Mouse (Mus musculus): Measurements from ENCODE around the gene Rab7.

Gene Rab7

DNA sequence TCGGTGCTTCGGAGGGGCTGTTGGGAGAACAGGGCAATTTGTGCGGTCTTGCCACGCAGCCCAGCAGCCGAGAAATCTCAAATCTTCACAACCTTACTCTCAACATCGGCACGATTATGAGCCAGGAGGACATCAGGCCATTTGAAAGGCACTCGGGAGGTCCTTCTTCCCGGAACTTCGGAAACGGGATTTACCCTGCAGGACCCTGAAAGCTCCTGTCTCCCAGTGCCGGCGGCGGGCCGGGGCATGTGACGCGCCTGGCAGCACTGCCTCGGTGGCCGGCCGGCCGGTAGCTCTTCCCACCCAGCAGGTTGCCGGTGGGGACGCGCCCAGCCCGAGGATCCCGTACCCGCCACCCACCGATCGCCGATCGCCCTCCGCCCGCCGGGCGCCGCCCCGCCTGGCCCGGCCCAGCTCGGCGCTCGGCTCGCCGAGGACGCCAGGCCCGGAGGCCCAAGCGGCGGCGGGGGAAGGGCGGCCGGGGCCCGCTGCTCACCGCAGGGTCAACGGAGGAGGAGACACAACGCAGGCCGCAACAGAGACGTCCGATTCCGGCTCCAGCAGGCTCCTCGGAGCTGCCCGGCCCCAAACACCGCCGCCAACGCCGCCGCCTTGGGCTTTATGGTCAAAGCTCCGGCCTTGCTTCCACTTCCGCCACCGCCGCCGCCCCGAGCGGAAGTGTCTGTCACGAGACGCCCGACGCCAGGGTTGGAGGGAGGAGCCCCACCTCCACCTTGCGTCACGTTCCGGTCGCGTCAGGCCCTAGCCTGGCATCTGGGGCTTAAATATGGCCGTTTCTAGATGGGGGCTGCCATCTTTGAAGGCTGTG lies at the start of gene Rab7:
Gene Rab7, minus strand, starts transcription at position 694 of the 829 bp plus-strand sequence.
- peak; percentile 97 to 98 for DNase-seq

DNA sequence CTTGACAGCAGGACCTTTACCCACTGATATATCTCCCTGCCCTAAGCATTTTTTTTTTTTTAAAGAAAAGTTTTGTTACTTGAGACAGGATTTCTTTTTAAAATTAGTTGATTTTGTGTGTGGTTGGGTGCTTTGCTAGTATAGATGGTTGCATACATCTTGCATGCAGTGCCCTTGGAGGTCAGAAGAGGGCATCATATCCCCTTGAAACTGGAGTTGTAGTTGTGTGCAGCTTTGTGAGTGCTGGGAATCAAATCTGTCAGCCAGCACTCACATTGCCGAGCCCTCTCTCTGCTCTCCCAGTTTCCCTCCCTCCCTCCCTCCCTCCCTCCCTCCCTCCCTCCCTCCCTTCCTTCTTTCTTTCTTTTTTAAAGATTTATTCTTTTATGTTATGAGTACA lies 43.9 kb upstream of the Rab7 start:
- no peak for DNase-seq

DNA sequence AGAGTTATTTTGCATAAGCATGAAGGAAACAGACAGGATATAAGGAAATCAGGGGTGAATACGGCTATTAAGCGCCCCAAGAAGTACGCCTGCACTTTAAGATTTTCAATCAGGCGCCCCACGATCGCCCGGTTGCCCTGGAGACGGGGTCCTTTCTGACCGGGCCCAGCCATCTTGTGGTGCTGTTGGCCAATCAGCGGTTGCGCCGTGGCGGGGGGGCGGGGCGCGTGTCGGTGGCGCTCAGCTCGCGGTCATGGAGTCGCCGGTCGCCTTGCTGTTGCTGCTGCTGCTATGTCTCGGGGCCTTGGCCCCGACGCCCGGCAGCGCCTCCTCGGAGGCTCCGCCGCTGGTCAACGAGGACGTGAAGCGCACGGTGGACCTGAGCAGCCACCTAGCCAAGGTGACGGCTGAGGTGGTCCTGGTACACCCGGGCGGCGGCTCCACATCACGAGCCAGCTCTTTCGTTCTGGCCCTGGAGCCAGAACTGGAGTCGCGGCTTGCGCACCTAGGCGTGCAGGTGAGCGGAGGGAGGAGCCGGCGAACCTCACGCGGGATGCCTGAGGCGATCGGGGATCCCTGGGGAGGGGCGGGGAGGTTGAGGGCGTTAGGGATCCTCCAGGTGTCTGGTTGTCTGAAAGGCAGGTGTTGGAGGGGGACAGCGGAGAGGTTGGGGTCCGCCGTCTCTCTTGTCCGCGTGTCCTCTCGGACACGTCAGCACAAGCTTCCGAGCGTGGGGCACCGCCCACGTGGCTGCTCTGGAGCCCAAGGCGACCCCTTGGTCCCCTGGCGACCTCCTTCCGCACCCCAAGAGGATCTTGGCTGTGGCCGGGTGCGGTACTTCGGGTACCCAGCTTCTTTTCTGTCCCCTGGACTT lies 39.4 kb upstream of the Rab7 start, which contains the start of gene Rpn1:
Gene Rpn1, plus strand, starts transcription at position 205 of the 874 bp plus-strand sequence.
- peak; percentile 99 for DNase-seq

DNA sequence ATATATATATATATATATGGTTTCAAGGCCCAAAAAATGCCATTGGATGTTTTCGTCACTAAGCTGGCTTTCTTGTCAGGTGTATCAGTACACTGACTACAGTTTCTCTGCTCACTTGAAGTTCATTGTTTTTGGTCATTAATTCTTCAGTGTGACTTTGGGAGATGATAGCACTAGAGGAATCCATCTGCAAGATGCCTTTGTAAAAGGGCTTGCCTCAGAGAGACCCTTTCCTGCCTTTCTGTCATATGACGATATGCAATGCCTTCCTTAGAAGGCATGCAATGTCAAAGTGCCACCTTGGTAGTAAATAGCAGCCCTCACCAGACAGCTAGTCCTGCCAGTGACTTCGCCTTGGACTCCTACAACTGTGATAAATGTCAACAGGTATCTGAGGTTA lies 38.6 kb upstream of the Rab7 start:
- no peak for DNase-seq

DNA sequence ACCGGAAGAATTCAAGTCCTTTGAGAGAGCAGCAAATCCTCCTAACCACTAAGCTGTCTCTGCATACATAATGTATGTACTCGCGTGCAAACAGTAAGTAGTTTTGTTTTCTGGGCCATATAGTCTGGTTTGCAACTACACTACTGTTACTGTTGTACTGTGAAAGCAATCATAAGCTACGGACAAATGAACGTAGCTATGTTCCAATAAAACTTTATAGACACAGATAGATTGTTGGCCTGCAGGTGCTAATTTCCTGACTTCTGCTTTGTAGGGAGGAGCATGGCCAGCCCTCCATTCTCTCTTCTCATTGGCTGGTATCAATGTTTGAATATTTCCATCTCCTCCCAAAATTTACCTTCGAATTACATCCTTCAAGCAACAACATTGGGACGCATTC lies 38.0 kb upstream of the Rab7 start:
- no peak for DNase-seq

DNA sequence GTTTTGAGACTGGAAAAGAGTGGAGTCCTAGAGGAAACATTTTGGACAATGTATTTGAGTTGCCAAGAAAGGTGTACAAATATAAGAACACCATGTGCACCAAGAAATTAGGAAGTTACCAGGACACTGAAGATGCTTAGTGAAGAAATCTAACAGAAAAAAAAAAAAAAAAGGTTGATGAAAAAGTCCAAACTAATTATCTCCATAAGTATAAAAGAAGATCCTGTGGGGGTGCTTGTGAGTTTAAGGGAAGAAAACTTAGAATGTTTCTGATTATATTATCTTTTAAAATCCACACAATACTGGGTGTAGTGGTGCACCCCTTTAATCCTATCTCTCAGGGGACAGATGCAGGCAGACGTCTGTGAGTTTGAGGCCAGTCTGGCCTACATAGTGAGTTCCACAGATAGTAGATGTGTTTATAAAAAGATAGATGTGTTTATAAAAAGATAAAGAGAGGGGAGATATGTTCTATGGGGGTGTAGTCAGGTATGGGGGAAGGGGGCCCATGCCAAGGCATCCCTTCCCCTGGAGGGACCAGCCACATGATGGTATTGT lies 31.0 kb upstream of the Rab7 start:
- no peak for DNase-seq

DNA sequence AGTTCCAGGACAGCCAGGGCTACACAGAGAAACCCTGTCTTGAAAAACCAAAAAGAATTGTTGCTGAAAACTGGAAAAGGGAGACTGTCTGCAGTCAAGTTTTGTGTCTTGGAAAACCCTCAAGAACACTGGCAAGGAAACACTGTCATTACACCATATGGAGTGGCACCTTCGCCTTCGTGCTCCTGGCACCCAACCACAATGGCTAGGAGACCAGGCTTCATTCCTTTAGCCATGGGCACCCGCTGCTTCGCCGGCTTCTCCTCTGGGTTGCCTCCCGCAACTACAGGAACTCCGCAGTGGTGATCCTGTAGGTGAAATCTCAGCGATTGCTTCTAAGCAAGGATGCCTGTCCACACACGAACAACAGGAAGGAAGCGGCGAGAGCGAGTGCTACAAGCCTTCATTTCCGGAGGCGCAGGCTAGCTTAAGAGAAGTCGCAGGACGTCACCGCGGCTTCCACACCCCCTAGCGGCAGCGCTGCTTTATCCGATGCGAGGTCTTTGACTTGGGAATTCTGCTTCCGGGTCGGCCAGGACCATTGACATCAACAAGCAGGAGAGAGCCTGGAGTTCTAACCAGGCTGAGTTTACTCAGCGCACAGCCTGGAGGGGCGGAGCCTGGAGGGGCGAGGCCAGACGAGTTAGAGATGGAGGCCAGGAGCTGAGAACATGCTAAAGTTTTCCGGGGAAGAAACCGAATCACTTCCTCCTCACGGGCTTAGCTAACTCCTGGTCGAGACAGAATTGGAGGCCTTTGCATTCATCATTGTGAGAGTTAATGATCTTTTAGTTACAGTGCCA lies 29.9 kb upstream of the Rab7 start:
- peak; percentile 96 to 97 for DNase-seq

DNA sequence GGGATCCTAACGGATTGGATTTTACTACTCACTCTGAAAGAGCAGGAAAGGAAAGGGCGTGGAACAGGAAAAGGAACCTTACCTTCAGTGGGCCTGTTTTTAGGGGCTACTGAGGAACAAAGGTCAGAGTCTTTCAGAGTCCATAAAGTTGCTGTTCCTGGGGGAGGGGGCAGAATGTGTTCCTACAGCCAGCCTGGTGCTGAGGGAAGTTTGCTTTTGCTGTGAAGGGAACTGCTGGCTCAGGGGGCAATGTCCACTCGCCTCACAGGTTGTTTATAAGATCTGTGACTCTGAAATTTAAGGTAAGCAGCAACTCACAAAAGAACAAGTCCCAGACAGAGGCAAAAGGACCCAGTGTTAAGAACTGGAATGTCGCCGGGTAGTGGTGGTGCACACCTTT lies 26.1 kb upstream of the Rab7 start:
- DNase-seq, result no peak

DNA sequence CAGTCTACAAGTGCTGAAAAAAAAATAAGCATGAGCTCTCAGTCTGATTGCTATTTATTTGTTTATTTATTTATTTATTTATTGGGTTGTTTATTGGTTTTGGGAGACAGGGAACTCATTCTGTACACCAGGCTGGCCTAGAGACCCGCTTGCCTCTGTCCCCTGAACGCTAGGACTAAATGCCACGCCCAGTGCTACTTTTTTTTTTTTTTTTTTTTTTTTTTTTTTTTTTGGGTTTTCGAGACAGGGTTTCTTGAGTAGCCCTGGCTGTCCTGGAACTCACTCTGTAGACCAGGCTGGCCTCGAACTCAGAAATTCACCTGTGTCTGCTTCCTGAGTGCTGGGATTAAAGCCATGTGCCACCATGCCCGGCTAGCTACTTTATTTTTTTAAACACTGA lies 25.4 kb upstream of the Rab7 start:
- DNase-seq, result no peak

DNA sequence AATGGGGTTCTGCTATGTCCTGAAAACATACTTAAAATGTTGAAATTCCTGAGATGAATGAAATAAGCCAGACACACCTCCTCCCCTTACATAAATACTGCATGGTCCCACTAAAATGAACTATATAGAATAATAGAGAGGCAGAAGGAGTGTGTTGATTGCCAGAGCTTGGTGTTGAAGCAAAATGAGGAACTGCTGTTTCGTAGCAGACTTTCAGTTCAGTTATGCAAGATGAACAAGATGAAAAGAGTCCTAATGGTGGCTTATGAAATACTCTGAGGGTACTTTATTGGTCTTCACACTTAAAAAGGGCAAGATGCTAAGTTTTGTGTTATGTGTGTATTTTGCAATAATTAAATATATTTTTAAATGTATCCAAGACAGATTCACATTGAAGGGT lies 23.7 kb upstream of the Rab7 start:
- DNase-seq, result no peak

DNA sequence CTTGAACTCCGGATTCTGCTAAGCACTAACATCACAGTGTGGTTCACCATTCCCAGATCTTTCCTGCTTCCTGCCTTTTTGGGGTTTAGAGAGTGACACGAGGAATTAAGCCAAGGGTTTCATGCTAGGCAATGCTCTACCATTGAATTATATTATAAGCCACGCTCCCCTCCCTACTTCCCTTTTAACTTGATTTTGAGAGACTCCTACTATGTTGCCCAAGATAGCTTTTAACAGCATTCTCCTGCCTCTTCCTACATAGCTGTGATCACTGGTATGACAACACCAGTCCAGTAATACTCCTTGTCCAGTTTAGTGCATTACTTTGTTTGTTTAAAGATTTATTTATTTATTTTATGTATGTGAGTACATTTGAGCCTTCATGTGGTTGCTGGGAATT lies 22.7 kb upstream of the Rab7 start:
- no peak for DNase-seq

DNA sequence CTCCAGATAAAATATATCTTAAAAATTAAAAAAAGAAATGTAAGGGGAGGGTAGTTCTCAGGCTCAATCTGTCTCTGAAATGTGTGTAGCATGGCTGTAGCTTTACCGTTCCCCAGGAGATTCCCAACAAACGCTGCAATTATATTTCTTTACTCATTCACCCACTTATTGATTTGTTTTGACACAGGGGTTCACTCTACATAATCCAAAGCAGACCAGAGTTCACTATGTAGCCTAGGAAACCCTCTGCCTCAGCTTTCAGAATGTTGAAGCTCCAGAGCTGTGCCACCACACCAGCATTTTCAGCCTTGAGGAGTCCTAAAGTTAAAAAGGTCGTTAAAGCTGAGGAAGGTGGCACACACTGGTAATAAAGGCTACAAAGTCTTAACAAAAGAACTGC lies 20.9 kb upstream of the Rab7 start:
- no peak for DNase-seq

DNA sequence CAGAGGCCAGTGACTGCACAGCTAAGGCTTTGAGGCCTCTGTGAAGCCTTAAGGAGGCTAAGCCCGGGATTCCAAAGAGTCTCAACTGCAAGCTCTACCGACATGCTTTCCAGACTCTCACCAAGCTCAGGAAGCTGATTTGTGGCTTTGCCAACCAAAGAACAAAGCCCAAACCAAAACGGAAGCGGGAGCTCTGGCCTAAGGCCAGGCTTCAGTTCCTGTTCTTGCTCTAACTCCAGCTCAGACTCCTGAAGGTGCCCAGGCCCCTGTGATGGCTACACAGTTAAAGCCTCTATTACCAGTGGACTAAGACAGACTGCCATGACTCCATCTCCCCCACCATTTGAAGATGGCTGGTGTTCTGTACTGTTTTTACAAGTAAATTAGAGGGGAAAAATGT lies 20.0 kb upstream of the Rab7 start:
- DNase-seq, result peak; percentile 26 to 29

DNA sequence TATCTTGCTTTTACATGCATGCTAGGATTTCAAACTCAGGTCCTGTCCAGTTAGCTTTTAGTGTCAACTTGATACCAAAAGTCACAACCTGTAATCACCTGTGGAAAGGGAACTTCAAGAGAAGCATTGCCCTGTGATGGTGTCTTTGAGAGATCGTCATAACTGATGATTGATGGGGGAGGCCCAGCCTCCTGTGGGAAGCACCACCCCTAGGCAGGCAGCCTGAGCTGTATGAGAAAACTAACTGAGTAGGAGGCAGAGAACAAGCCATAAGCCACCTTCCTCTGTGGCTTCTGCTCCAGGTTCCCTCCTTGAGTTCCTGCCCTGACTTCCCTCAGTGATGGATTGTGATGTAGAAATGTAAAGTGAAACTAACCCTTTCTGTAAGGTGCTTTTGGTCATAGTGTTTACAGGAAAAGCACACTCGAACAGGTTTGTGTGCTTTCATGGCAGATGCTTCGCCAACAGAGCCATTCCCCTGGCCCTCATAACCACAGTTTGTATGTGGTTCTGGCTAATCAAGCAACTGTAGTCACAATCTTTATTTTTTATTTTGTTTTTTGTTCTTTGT lies 19.1 kb upstream of the Rab7 start:
- DNase-seq, result no peak

DNA sequence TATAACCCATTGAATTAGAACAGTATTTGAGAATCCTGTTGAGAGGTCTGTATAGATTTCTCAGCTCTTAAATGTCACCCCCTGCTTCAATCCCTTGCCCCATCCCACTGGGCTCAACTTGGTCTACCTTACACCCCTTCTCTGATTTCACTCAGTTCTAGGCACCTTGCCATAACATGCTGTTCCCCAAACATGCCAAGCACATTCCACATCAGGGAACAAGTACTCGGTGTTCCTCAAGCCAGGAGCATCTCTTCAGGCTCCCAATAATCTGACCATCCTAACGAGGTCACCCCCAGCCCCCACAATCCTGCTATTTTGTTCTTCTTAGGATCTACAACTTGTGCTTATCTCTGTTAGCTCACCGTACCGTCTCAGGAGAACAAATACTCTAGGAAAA lies 17.3 kb upstream of the Rab7 start:
- DNase-seq, result no peak

DNA sequence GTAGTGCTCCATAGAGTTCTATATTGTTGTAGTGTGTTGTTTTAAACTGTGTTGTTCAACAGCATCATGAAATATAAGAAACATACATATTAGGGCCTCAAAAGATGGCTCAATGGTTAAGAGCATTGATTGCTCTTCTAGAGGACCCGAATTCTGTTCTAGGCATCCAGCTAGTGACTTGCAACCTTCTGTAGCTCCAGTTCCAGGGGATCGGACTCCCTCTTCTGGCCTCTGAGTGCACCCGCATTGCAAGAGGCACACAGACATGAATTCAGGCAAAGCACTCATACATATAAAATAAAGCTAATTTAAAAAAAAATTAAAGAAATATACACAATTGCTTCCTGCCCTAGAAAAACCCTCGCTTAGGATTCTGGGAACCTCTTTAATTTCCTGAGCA lies 16.3 kb upstream of the Rab7 start:
- DNase-seq, result no peak

DNA sequence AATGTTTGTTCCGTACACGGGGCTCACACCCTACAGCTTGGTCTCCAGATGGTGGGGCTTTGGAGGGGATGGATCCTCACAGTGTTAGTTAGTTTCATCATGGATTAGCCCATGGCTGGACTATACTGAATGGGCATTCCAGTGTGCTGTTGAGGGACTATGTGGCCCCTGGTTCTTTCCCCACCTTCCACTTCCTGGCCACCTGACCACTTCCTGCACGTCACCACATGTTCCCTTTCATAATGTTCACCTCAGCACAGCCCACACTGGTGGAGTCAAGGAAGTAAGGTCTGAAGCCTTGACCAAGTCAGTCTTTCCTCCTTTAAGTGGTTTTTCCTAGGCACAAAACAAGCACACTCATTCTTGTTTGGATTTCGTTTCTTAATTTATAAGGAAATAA lies 15.5 kb upstream of the Rab7 start:
- DNase-seq, result no peak

DNA sequence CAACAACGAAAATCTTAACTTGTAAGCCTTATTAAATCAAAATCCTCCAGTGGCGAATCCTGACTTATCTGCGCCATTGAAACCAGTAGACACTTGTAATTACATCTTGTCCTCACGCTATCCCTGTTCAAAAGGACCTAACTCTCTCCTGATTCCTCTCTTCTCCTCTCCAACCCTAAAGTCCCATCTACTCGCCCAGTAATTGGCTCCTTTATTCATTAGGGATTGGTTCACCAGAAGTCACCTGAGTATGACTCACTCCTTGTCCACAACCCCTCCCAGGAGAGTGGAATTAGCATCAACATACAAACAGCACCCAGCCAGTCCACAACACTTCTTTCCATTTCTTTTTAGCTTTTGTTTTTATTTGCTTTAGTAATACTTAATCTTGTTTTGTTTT lies 14.8 kb upstream of the Rab7 start:
- no peak for DNase-seq

DNA sequence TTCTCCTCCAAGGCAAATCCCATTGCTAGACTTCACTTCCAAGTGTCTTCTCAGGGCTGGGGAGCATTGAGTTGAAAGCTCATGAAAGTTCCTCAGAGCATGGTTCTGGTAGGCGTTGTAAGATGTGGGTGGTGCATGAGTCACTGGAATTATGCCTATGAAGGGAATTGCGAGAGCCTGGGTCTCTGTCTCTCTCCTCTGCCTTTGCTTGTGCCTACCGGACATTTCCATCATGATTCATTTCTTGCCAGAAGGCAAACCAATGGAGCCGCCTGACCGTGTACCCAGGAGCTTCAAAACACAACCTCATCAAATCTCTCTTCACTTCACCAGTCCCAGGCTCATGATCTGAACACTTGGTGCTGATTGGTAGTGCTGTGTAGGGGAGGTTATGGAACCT lies 11.8 kb upstream of the Rab7 start:
- DNase-seq, result no peak

DNA sequence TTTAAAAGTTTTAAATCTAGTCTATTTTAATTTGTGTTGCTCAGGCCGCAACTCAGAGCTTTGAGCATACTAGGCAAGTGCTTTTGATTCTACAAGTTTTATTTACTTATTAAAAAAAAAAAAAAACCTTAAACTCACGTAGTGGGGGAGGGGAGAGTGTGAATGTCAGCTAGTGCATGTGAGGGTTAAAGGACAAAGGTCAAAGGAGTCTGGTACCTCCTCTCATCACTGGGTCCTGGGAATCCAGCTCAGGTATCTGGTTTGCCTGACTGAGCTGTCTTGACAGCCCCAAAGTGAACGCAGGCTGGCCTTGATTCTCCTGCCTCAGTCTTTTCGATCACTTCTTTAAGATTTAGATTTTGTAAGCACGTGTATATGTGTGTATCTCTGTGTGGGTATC lies 10.6 kb upstream of the Rab7 start:
- DNase-seq, result no peak

DNA sequence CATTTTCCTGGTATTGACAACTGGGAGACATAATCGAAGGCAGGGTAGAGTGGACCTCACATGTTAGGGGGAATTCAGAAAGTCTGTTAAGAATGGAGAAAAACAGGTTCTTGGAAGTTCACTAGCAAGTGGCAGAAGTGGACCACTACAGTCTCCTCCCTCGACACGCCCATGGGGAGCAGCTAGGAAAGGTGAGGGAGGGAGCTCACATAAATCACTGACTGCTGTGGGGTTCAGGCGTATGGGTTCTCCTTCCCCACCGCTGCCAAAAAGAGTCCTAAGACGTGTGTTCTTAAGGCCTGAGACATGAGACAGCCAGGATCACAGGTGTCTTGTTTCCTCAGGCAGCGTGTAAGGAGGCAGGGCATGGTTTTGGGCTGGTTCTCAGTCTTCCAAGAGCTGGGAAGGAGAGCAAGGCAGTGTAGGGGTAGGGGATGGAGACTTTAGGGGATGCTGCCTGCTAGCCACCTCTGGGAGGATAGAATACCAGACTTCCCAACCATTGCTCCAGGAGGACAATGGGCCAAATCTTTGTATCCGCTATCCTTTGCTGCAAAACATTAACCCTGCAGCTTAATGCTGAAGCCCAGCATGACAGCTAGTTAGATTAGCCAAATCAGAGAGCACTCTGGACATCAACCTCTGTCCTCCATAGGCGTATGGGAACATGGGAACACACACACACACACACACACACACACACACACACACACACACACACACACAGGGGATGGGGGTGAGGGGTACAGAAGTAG lies 9.2 kb upstream of the Rab7 start:
- no peak for DNase-seq
